Mouse (Mus musculus) embryonic fibroblast, embryonic 13.5 days (primary cell): ENCODE measurements around the gene Celsr1. TPM values are rescaled to one million over a fixed set of nuclear protein-coding genes. Genes with fewer than 3 reads are reported as not detected.

ENCODE experiments used
- H3K27ac ChIP-seq: 2 replicates; pipeline ENCODE4 v1.5.1; 2012; ENCODE audit warnings: low read length, control low read depth, inconsistent platforms; ENCODE audit not compliant: insufficient read depth
- H3K4me1 ChIP-seq: 2 replicates; pipeline ENCODE4 v1.6.1; 2011; ENCODE audit warnings: low read length; ENCODE audit not compliant: control insufficient read depth, insufficient read depth
- H3K4me3 ChIP-seq: 2 replicates; pipeline ENCODE4 v1.5.1; 2011; ENCODE audit warnings: mild to moderate bottlenecking, control low read depth, low read length; ENCODE audit not compliant: insufficient read depth
- CTCF ChIP-seq: IDR thresholded peaks from 2 replicates; pipeline ENCODE4 v1.5.1; 2011; ENCODE audit warnings: mild to moderate bottlenecking, control low read depth, low read length, moderate library complexity, borderline replicate concordance; ENCODE audit not compliant: insufficient read depth
- POLR2A ChIP-seq: IDR thresholded peaks from 2 replicates; pipeline ENCODE4 v1.6.1; 2011; ENCODE audit warnings: low read depth, mild to moderate bottlenecking, control low read depth, low read length, moderate library complexity
- polyA plus RNA-seq: library from polyadenylated mRNA; stranded (reverse); fragments of >200 nt; gene quantifications from 2 replicates; pipeline ENCODE4 v1.2.4, GENCODE M21; 2011; ENCODE audit warnings: low read depth; ENCODE audit not compliant: missing spikeins, insufficient read length

The Celsr1 gene
- polyA plus RNA-seq, 1 experiment, result 0.91 TPM

GRCm38 (mm10) chr15:85928161-85928560 is 105.4 kb downstream of the Celsr1 start:
- TF ChIP-seq POLR2A, result no peak
- TF ChIP-seq CTCF, result no peak
- H3K4me1 ChIP-seq, result no peaks in the 10 kb centered on the region
- no peak overlapping the region for H3K4me3 ChIP-seq
- H3K27ac ChIP-seq, result no peak overlapping the region

GRCm38 (mm10) chr15:85921855-85922254 is 111.7 kb downstream of the Celsr1 start:
- TF ChIP-seq CTCF (no peak), POLR2A (no peak)
- Histone ChIP-seq H3K4me3 (no peak overlapping the region), H3K4me1 (peaks cover 2% of the 10 kb centered on the region; the same call in 1 of the 2 replicates), H3K27ac (no peak overlapping the region)

- no peak overlapping the region for H3K27ac ChIP-seq
- no peak overlapping the region for H3K4me3 ChIP-seq
- peaks cover 2% of the 10 kb centered on the region; the same call in 1 of the 2 replicates for H3K4me1 ChIP-seq
- no peak for TF ChIP-seq POLR2A
- no peak for TF ChIP-seq CTCF
Observed at GRCm38 (mm10) chr15:85919892-85920248, 113.7 kb downstream of the Celsr1 start.

GRCm38 (mm10) chr15:85919191-85919891 is 114.2 kb downstream of the Celsr1 start:
- Histone ChIP-seq H3K4me3 (no peak overlapping the region), H3K4me1 (peaks cover 2% of the 10 kb centered on the region; the same call in 1 of the 2 replicates), H3K27ac (no peak overlapping the region)
- no peak for TF ChIP-seq POLR2A
- no peak for TF ChIP-seq CTCF

GRCm38 (mm10) chr15:85913605-85914004 is 120.0 kb downstream of the Celsr1 start:
- no peak overlapping the region for H3K27ac ChIP-seq
- no peaks in the 10 kb centered on the region for H3K4me1 ChIP-seq
- TF ChIP-seq CTCF (peak; percentile 96), POLR2A (no peak)
- no peak overlapping the region for H3K4me3 ChIP-seq

- H3K4me3 ChIP-seq, result no peak overlapping the region
- no peaks in the 10 kb centered on the region for H3K4me1 ChIP-seq
- TF ChIP-seq CTCF, result no peak
- TF ChIP-seq POLR2A, result no peak
- no peak overlapping the region for H3K27ac ChIP-seq
Observed at GRCm38 (mm10) chr15:85909931-85910330, 123.6 kb downstream of the Celsr1 start.

GRCm38 (mm10) chr15:85909492-85909829 is 124.1 kb downstream of the Celsr1 start:
- H3K27ac ChIP-seq, result no peak overlapping the region
- no peaks in the 10 kb centered on the region for H3K4me1 ChIP-seq
- H3K4me3 ChIP-seq, result no peak overlapping the region
- TF ChIP-seq POLR2A, result no peak
- TF ChIP-seq CTCF, result no peak

GRCm38 (mm10) chr15:85908660-85909491 is 124.7 kb downstream of the Celsr1 start:
- Histone ChIP-seq H3K27ac (no peak overlapping the region), H3K4me1 (no peaks in the 10 kb centered on the region), H3K4me3 (no peak overlapping the region)
- TF ChIP-seq POLR2A (no peak), CTCF (no peak)

- no peaks in the 10 kb centered on the region for H3K4me1 ChIP-seq
- TF ChIP-seq CTCF (peak; percentile 93), POLR2A (no peak)
Observed at GRCm38 (mm10) chr15:85903826-85904225, 129.8 kb downstream of the Celsr1 start.

GRCm38 (mm10) chr15:85902505-85902904 is 131.1 kb downstream of the Celsr1 start:
- H3K4me1 ChIP-seq, result no peaks in the 10 kb centered on the region
- TF ChIP-seq POLR2A (no peak), CTCF (no peak)
- H3K27ac ChIP-seq, result no peak overlapping the region
- H3K4me3 ChIP-seq, result no peak overlapping the region

More at GRCm38 (mm10) chr15:85903826-85904225, 129.8 kb downstream of the Celsr1 start:
- no peak overlapping the region for H3K4me3 ChIP-seq
- no peak overlapping the region for H3K27ac ChIP-seq
